Mouse (Mus musculus) heart, adult 11 months (tissue): ENCODE results near the gene Olfr548-ps1.

Experiments
- DNase-seq: peaks from one replicate; pipeline ENCODE4 v3.0.0; 2022

Olfr548-ps1 gene

GRCm38 (mm10) chr7:102540596-102540995, at the start of gene Olfr548-ps1:
Gene Olfr548-ps1 (plus strand): TSS chr7:102540896.
- no peak for DNase-seq

- peak; percentile 76 for DNase-seq
Observed at GRCm38 (mm10) chr7:102494416-102494815, 46.3 kb upstream of the Olfr548-ps1 start.

- peak; percentile 53 for DNase-seq
Observed at GRCm38 (mm10) chr7:102499473-102499872, 41.2 kb upstream of the Olfr548-ps1 start, which contains the start of gene Olfr545. Gene Olfr545 (minus strand): TSS chr7:102499573.

GRCm38 (mm10) chr7:102501986-102502385, 38.7 kb upstream of the Olfr548-ps1 start:
- no peak for DNase-seq

- peak; percentile 93 for DNase-seq
Observed at GRCm38 (mm10) chr7:102506848-102507247, 33.8 kb upstream of the Olfr548-ps1 start.

- DNase-seq: peak; percentile 79
Observed at GRCm38 (mm10) chr7:102508066-102508465, 32.6 kb upstream of the Olfr548-ps1 start.

GRCm38 (mm10) chr7:102508666-102509065, 32.0 kb upstream of the Olfr548-ps1 start:
- DNase-seq: peak; percentile 52

- no peak for DNase-seq
Observed at GRCm38 (mm10) chr7:102509726-102510125, 31.0 kb upstream of the Olfr548-ps1 start.

GRCm38 (mm10) chr7:102511927-102512326, 28.8 kb upstream of the Olfr548-ps1 start:
- peak; percentile 55 for DNase-seq

GRCm38 (mm10) chr7:102512814-102513435, 27.8 kb upstream of the Olfr548-ps1 start:
- peak; percentile 96 for DNase-seq

- DNase-seq: peak; percentile 76
Observed at GRCm38 (mm10) chr7:102514144-102514543, 26.6 kb upstream of the Olfr548-ps1 start.

- peak; percentile 88 for DNase-seq
Observed at GRCm38 (mm10) chr7:102516261-102517050, 24.2 kb upstream of the Olfr548-ps1 start.

- DNase-seq: no peak
Observed at GRCm38 (mm10) chr7:102517051-102517335, 23.7 kb upstream of the Olfr548-ps1 start.

- no peak for DNase-seq
Observed at GRCm38 (mm10) chr7:102529052-102529451, 11.6 kb upstream of the Olfr548-ps1 start.

- no peak for DNase-seq
Observed at GRCm38 (mm10) chr7:102534449-102534848, 6.2 kb upstream of the Olfr548-ps1 start, which contains the start of gene Olfr547. Gene Olfr547 (plus strand): TSS chr7:102534749.

- no peak for DNase-seq
Observed at GRCm38 (mm10) chr7:102541251-102541650, 555 bp downstream of the Olfr548-ps1 start.

GRCm38 (mm10) chr7:102549570-102549969, 8.9 kb downstream of the Olfr548-ps1 start, which contains the start of gene Olfr549:
Gene Olfr549 (plus strand): TSS chr7:102549870.
- DNase-seq: no peak

- no peak for DNase-seq
Observed at GRCm38 (mm10) chr7:102553279-102553678, 12.6 kb downstream of the Olfr548-ps1 start.

GRCm38 (mm10) chr7:102564999-102565997, 24.6 kb downstream of the Olfr548-ps1 start, which contains the start of gene Trim21:
Gene Trim21 (minus strand): TSS chr7:102565486.
- peak; percentile 99 for DNase-seq

GRCm38 (mm10) chr7:102566219-102566618, 25.5 kb downstream of the Olfr548-ps1 start:
- no peak for DNase-seq

- DNase-seq: no peak
Observed at GRCm38 (mm10) chr7:102571142-102571541, 30.4 kb downstream of the Olfr548-ps1 start, which contains the start of gene Olfr550. Gene Olfr550 (plus strand): TSS chr7:102571442.

GRCm38 (mm10) chr7:102573174-102573830, 32.6 kb downstream of the Olfr548-ps1 start:
- DNase-seq: no peak
